Comparison of ENCODE assay signal across 16 mouse cellular contexts in the genomic region with DNA sequence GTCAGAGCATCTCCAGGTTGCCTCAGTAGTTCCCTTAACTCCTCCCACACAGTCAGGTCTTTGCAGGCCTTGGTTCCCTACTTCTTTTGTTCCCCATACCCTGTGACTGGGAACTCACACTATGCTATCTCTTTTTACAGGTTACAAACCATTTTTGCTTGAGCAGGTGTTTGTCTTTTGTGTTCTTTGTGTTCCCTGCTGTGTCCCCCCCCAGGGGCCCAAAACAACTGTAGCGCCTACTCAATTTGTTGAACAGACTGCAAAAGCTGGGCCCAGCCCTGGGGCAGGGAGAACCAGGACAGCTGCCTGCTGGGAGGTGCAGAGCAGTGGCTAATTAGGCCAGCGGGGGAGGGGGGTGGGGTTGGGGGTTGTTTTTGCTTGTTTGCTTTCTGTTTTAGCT. TPM values are rescaled to one million over a fixed set of nuclear protein-coding genes. Genes with fewer than 3 reads are reported as not detected.
DNase-seq lines count a peak whose midpoint lies in the region; ATAC-seq and TF ChIP-seq lines count a peak whose summit lies in the region.
"Had no signal": no experiment of that assay in that cellular context is flagged by ENCODE, and none has a peak within 500 bp of the region (broad histone marks: within the 10 kb centered on the region; RNA-seq: fewer than 3 reads in every experiment).

No protein-coding gene starts in this region.

- intact Hi-C loops in left cerebral cortex, postnatal 10 days (cut with DNase I), result no loop called here

- H3K9ac ChIP-seq in heart, postnatal 0 days (replicated peaks; ENCODE audit: low read depth, low read length), result no peak overlapping the region
- H3K9ac ChIP-seq in neural tube, embryonic 13.5 days, result no peak overlapping the region
- H3K9ac ChIP-seq: limb, embryonic 12.5 days; liver, embryonic 15.5 days had no signal

- 65% methylated on average over 2 of the region's 2 CpGs for WGBS in heart, postnatal 0 days
- WGBS in neural tube, embryonic 13.5 days, result 36% methylated on average over 2 of the region's 2 CpGs
- WGBS in thymus, adult 2 months, result 56% methylated on average over 2 of the region's 2 CpGs

- no peaks in the 10 kb centered on the region for H3K9me3 ChIP-seq in heart, postnatal 0 days (replicated peaks; ENCODE audit: control insufficient read depth, low read length)
- no peaks in the 10 kb centered on the region for H3K9me3 ChIP-seq in neural tube, embryonic 13.5 days
- H3K9me3 ChIP-seq: embryonic facial prominence, embryonic 10.5 days; limb, embryonic 12.5 days; liver, embryonic 15.5 days had no signal

- TF ChIP-seq CTCF in heart, postnatal 0 days (IDR thresholded peaks at IDR 0.05; ENCODE audit: low read depth), result no peak
- TF ChIP-seq CTCF in thymus, adult 2 months (IDR thresholded peaks at IDR 0.05; ENCODE audit: borderline replicate concordance, control insufficient read depth, extremely low read depth, insufficient read depth, low read length, poor library complexity), result no peak

- ATAC-seq in heart, postnatal 0 days (ENCODE audit: insufficient read depth, low read depth), result no peak
- no peak for ATAC-seq in neural tube, embryonic 13.5 days (ENCODE audit: low read depth)

- H3K4me3 ChIP-seq in heart, postnatal 0 days (ENCODE audit: low read depth, low read length), result no peak overlapping the region
- H3K4me3 ChIP-seq in neural tube, embryonic 13.5 days, result no peak overlapping the region
- H3K4me3 ChIP-seq in thymus, adult 2 months (ENCODE audit: control insufficient read depth, insufficient read depth, low read length), result no peak overlapping the region
- H3K4me3 ChIP-seq: embryonic facial prominence, embryonic 10.5 days; erythroblast, embryonic 14.5 days; limb, embryonic 12.5 days; liver, embryonic 15.5 days had no signal

- H3K36me3 ChIP-seq in heart, postnatal 0 days (replicated peaks; ENCODE audit: control insufficient read depth, insufficient read depth, low read length), result 0 out of 2 replicates have a peak, but pooled peaks cover under 1% of the 10 kb centered on the region
- H3K36me3 ChIP-seq in neural tube, embryonic 13.5 days, result no peaks in the 10 kb centered on the region
- H3K36me3 ChIP-seq in thymus, adult 2 months (ENCODE audit: control insufficient read depth, insufficient read depth, low read length), result no peaks in the 10 kb centered on the region
- H3K36me3 ChIP-seq: liver, embryonic 15.5 days had no signal

- no peak for TF ChIP-seq EP300 in heart, postnatal 0 days (IDR thresholded peaks at IDR 0.05; ENCODE audit: low read depth)

- H3K4me2 ChIP-seq in heart, postnatal 0 days (ENCODE audit: low read depth, low read length), result no peak overlapping the region
- H3K4me2 ChIP-seq in neural tube, embryonic 13.5 days, result no peak overlapping the region
- H3K4me2 ChIP-seq: limb, embryonic 12.5 days; liver, embryonic 15.5 days had no signal

- DNase-seq in heart, postnatal 0 days (ENCODE audit: low spot score), result no peak
- DNase-seq in heart, postnatal 4 days, result no peak
- DNase-seq in neural tube, embryonic 10.5 days (ENCODE audit: extremely low spot score, low spot score), result no peak
- peak; percentile 51 for DNase-seq in thymus, adult 2 months
- no peak for DNase-seq in ovary, adult 18-20 months (ENCODE audit: low spot score)
- DNase-seq in left cerebral cortex, postnatal 10 days (ENCODE audit: extremely low spot score in 1 of 2, low spot score in 2 of 2), result no peak
- DNase-seq: adrenal gland, postnatal 14 days; cerebellum, postnatal 36 days; heart, adult 18-20 months; lung, postnatal 14 days had no signal

- no peak for TF ChIP-seq POLR2A in thymus, adult 2 months (IDR thresholded peaks at IDR 0.05; ENCODE audit: control insufficient read depth, extremely low read depth, insufficient read depth, low read length, poor library complexity)

- H3K4me1 ChIP-seq in heart, postnatal 0 days (ENCODE audit: control insufficient read depth, insufficient read depth), result peaks cover 9% of the 10 kb centered on the region
- H3K4me1 ChIP-seq in neural tube, embryonic 13.5 days (replicated peaks), result peaks cover 37% of the 10 kb centered on the region
- H3K4me1 ChIP-seq in thymus, adult 2 months (replicated peaks; ENCODE audit: control insufficient read depth, insufficient read depth, low read length), result peaks cover 19% of the 10 kb centered on the region

- peak overlapping the region; percentile 50; the same call in 1 of the 2 replicates for H3K27ac ChIP-seq in heart, postnatal 0 days (ENCODE audit: low read depth)
- 0 out of 2 replicates have a peak overlapping the region, but pooled peaks have one; percentile 3 for H3K27ac ChIP-seq in neural tube, embryonic 13.5 days (replicated peaks)
- H3K27ac ChIP-seq in thymus, adult 2 months (ENCODE audit: control insufficient read depth, insufficient read depth, low read length), result peak overlapping the region; percentile 86
- H3K27ac ChIP-seq: embryonic facial prominence, embryonic 10.5 days; limb, embryonic 12.5 days; liver, embryonic 15.5 days had no signal

- H3K27me3 ChIP-seq in heart, postnatal 0 days (ENCODE audit: control insufficient read depth, insufficient read depth, low read length), result no peaks in the 10 kb centered on the region
- H3K27me3 ChIP-seq in neural tube, embryonic 13.5 days, result no peaks in the 10 kb centered on the region
- no peaks in the 10 kb centered on the region for H3K27me3 ChIP-seq in thymus, adult 2 months (ENCODE audit: control insufficient read depth, insufficient read depth, low read length)
- H3K27me3 ChIP-seq: limb, embryonic 12.5 days had no signal

RNA-seq across cellular contexts. Expression of a gene that starts 2.4 kb away (rescaled TPM):
- 16.8 and 22.0 TPM in 2 replicates for total RNA-seq in heart, postnatal 0 days (2014; rRNA removed; ENCODE audit: low replicate concordance)
- 6.9 and 11.3 TPM in 2 replicates for polyA plus RNA-seq in heart, postnatal 0 days (2015; fragmentation: Nextera tagmentation; extraction: Ambion mirVana)
- total RNA-seq in heart, postnatal 4 days (2021), result 10 to 100 TPM; 31.8 to 38.0 TPM
- 22.8 and 23.1 TPM in 2 replicates for polyA plus RNA-seq in neural tube, embryonic 13.5 days (2015; fragmentation: Nextera tagmentation; extraction: Ambion mirVana)
- polyA plus RNA-seq in thymus, adult 2 months (2012; rRNA removed), result 27.7 and 33.1 TPM in 2 replicates
- 10 to 100 TPM; 22.3 to 29.8 TPM for total RNA-seq in left cerebral cortex, postnatal 10 days (2021)

RNA-seq across cellular contexts. Expression of a gene that starts 29.4 kb away (rescaled TPM):
- total RNA-seq in heart, postnatal 0 days (2014; rRNA removed; ENCODE audit: low replicate concordance), result 20.7 and 26.6 TPM in 2 replicates
- 21.3 and 23.1 TPM in 2 replicates for polyA plus RNA-seq in heart, postnatal 0 days (2015; fragmentation: Nextera tagmentation; extraction: Ambion mirVana)
- total RNA-seq in heart, postnatal 4 days (2021), result 10 to 100 TPM; 47.8 to 49.7 TPM
- 43.5 and 48.3 TPM in 2 replicates for polyA plus RNA-seq in neural tube, embryonic 13.5 days (2015; fragmentation: Nextera tagmentation; extraction: Ambion mirVana)
- polyA plus RNA-seq in thymus, adult 2 months (2012; rRNA removed), result 65.9 and 67.4 TPM in 2 replicates
- 10 to 100 TPM; 63.8 to 64.1 TPM for total RNA-seq in left cerebral cortex, postnatal 10 days (2021)

RNA-seq across cellular contexts. Expression of a gene that starts 29.6 kb away (rescaled TPM):
- 9.9 and 15.0 TPM in 2 replicates for total RNA-seq in heart, postnatal 0 days (2014; rRNA removed; ENCODE audit: low replicate concordance)
- 16.0 and 17.6 TPM in 2 replicates for polyA plus RNA-seq in heart, postnatal 0 days (2015; fragmentation: Nextera tagmentation; extraction: Ambion mirVana)
- 1 to 10 TPM; 6.5 to 9.2 TPM for total RNA-seq in heart, postnatal 4 days (2021)
- 9.2 and 11.2 TPM in 2 replicates for polyA plus RNA-seq in neural tube, embryonic 13.5 days (2015; fragmentation: Nextera tagmentation; extraction: Ambion mirVana)
- polyA plus RNA-seq in thymus, adult 2 months (2012; rRNA removed), result 1.5 and 2.9 TPM in 2 replicates
- 1 to 10 TPM; 8.1 to 8.3 TPM for total RNA-seq in left cerebral cortex, postnatal 10 days (2021)

RNA-seq across cellular contexts. Expression of a gene that starts 44.8 kb away (rescaled TPM):
- total RNA-seq in heart, postnatal 0 days (2014; rRNA removed; ENCODE audit: low replicate concordance), result 27.3 and 44.1 TPM in 2 replicates
- polyA plus RNA-seq in heart, postnatal 0 days (2015; fragmentation: Nextera tagmentation; extraction: Ambion mirVana), result 22.2 and 23.1 TPM in 2 replicates
- total RNA-seq in heart, postnatal 4 days (2021), result 10 to 100 TPM; 18.1 to 19.4 TPM
- 59.1 and 62.8 TPM in 2 replicates for polyA plus RNA-seq in neural tube, embryonic 13.5 days (2015; fragmentation: Nextera tagmentation; extraction: Ambion mirVana)
- polyA plus RNA-seq in thymus, adult 2 months (2012; rRNA removed), result 193 and 202 TPM in 2 replicates
- total RNA-seq in left cerebral cortex, postnatal 10 days (2021), result 10 to 100 TPM; 71.4 to 76.7 TPM

RNA-seq across cellular contexts. Expression of a gene that starts 56.8 kb away (rescaled TPM):
- not detected in 2 replicates for total RNA-seq in heart, postnatal 0 days (2014; rRNA removed; ENCODE audit: low replicate concordance)
- polyA plus RNA-seq in heart, postnatal 0 days (2015; fragmentation: Nextera tagmentation; extraction: Ambion mirVana), result 2.6 and 3.3 TPM in 2 replicates
- total RNA-seq in heart, postnatal 4 days (2021), result under 1 TPM in 1 of 2 experiments, not detected in 1; 0.45 TPM
- polyA plus RNA-seq in neural tube, embryonic 13.5 days (2015; fragmentation: Nextera tagmentation; extraction: Ambion mirVana), result 4.5 and 4.8 TPM in 2 replicates
- polyA plus RNA-seq in thymus, adult 2 months (2012; rRNA removed), result 12.5 and 12.8 TPM in 2 replicates
- 1 to 10 TPM; 1.8 to 4.9 TPM for total RNA-seq in left cerebral cortex, postnatal 10 days (2021)
- total RNA-seq: adrenal gland, postnatal 14 days; gastrocnemius, adult 18-20 months; heart, adult 18-20 months had no signal

Comparison
In these comparisons a context has a peak if more than half of its experiments do, and no peak if none do; other contexts are left out.
1. H3K27ac ChIP-seq: peak in every context shown above with its lines; median percentile 86 in thymus, adult 2 months; 50 in heart, postnatal 0 days; 3 in neural tube, embryonic 13.5 days.